Comparison of ENCODE assay signal across 11 mouse cellular contexts in the genomic region with DNA sequence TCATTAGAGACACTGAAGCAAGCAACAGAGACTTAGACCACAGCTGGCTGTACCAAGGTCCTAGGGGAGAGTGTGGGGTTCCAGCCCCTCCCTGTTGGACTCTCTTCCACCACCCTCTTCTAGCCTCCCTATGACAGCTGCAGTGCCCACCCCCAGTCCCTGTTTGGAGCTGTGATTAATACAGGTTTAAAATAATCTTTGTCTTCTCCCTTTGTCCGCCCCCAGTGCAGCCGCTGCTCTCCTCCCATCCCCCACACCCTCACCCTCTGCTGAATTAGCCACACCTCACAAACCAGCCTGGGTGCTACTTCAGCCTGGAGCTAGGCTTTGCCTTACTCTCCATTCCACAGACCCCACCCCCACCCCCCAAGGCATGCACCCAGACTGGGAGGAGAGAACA.
DNase-seq lines count a peak whose midpoint lies in the region; ATAC-seq and TF ChIP-seq lines count a peak whose summit lies in the region.
"Had no signal": no experiment of that assay in that cellular context is flagged by ENCODE, and none has a peak within 500 bp of the region (broad histone marks: within the 10 kb centered on the region; RNA-seq: fewer than 3 reads in every experiment).

No protein-coding gene starts in this region.

- peak overlapping the region; percentile 85 for H3K27ac ChIP-seq in layer of hippocampus, adult 2 months
- peak overlapping the region; percentile 67 for H3K27ac ChIP-seq in forebrain, embryonic 10.5 days
- H3K27ac ChIP-seq in hindbrain, embryonic 15.5 days (replicated peaks) = no peak overlapping the region
- H3K27ac ChIP-seq in olfactory bulb, adult 2 months (ENCODE audit: insufficient read depth, low read depth, low read length) = peak overlapping the region; percentile 68
- no peak overlapping the region for H3K27ac ChIP-seq in gastrocnemius, adult 2 months
- H3K27ac ChIP-seq: liver, embryonic 13.5 days had no signal

- no peak overlapping the region for H3K4me2 ChIP-seq in hindbrain, embryonic 15.5 days
- H3K4me2 ChIP-seq: liver, embryonic 13.5 days had no signal

- no peak for TF ChIP-seq CTCF in layer of hippocampus, adult 2 months (conservative IDR thresholded peaks at IDR 0.05)
- no peak for TF ChIP-seq CTCF in olfactory bulb, adult 2 months (IDR thresholded peaks at IDR 0.05; ENCODE audit: insufficient read depth, low read depth, low read length)
- TF ChIP-seq CTCF in gastrocnemius, adult 2 months (IDR thresholded peaks at IDR 0.05) = no peak

- no peak for TF ChIP-seq POLR2A in olfactory bulb, adult 2 months (IDR thresholded peaks at IDR 0.05; ENCODE audit: insufficient read depth, low read depth, low read length)

- peak; percentile 62 to 68 for DNase-seq in layer of hippocampus, adult 2 months (ENCODE audit: low spot score in 2 of 2)
- no peak for DNase-seq in layer of hippocampus, adult 9-10 months (ENCODE audit: low spot score)
- no peak for DNase-seq in forebrain, embryonic 10.5 days (ENCODE audit: extremely low spot score, low spot score)
- no peak for DNase-seq in cerebellum, adult 11 months
- DNase-seq in gastrocnemius, adult 2 months = no peak
- DNase-seq: cerebellum, adult 11-12 months; liver, embryonic 13.5 days; thymus, adult 18-20 months had no signal

- H3K9me3 ChIP-seq in forebrain, embryonic 10.5 days = no peaks in the 10 kb centered on the region
- no peaks in the 10 kb centered on the region for H3K9me3 ChIP-seq in hindbrain, embryonic 15.5 days
- H3K9me3 ChIP-seq: liver, embryonic 13.5 days had no signal

- H3K36me3 ChIP-seq in forebrain, embryonic 10.5 days (replicated peaks) = no peaks in the 10 kb centered on the region
- H3K36me3 ChIP-seq in hindbrain, embryonic 15.5 days = no peaks in the 10 kb centered on the region
- H3K36me3 ChIP-seq: liver, embryonic 13.5 days had no signal

- H3K9ac ChIP-seq in hindbrain, embryonic 15.5 days = no peak overlapping the region
- H3K9ac ChIP-seq: liver, embryonic 13.5 days had no signal

- intact Hi-C loops in gastrocnemius, adult 2 months (cut with DNase I) = no loop called here

- no peaks in the 10 kb centered on the region for H3K27me3 ChIP-seq in forebrain, embryonic 10.5 days (ENCODE audit: poor library complexity, severe bottlenecking)
- H3K27me3 ChIP-seq in hindbrain, embryonic 15.5 days = no peaks in the 10 kb centered on the region
- H3K27me3 ChIP-seq: liver, embryonic 13.5 days had no signal

- peak; percentile 51; the same call in 1 of the 2 replicates for ATAC-seq in hindbrain, embryonic 15.5 days (ENCODE audit: low FRiP score, low read depth)
- ATAC-seq: intestine, postnatal 0 days had no signal

- H3K4me1 ChIP-seq in forebrain, embryonic 10.5 days = peaks cover 27% of the 10 kb centered on the region
- H3K4me1 ChIP-seq in hindbrain, embryonic 15.5 days (replicated peaks) = peaks cover 23% of the 10 kb centered on the region
- peaks cover 21% of the 10 kb centered on the region for H3K4me1 ChIP-seq in olfactory bulb, adult 2 months (ENCODE audit: control insufficient read depth, insufficient read depth, low read length)
- H3K4me1 ChIP-seq: liver, embryonic 13.5 days had no signal

- no peak overlapping the region for H3K4me3 ChIP-seq in layer of hippocampus, adult 2 months
- no peak overlapping the region for H3K4me3 ChIP-seq in forebrain, embryonic 10.5 days
- H3K4me3 ChIP-seq in hindbrain, embryonic 15.5 days = no peak overlapping the region
- H3K4me3 ChIP-seq in olfactory bulb, adult 2 months (ENCODE audit: insufficient read depth, low read depth, low read length) = no peak overlapping the region
- no peak overlapping the region for H3K4me3 ChIP-seq in gastrocnemius, adult 2 months
- H3K4me3 ChIP-seq: liver, embryonic 13.5 days had no signal

- WGBS in forebrain, embryonic 10.5 days = 29% methylated on average over 2 of the region's 2 CpGs
- WGBS in hindbrain, embryonic 15.5 days = 30% methylated on average over 2 of the region's 2 CpGs
- 20% methylated on average over 2 of the region's 2 CpGs for WGBS in olfactory bulb, adult 2 months

Comparison
In these comparisons a context has a peak if more than half of its experiments do, and no peak if none do; other contexts are left out.
1. DNase-seq: peak in layer of hippocampus, adult 2 months (2 of 2); none in layer of hippocampus, adult 9-10 months (single experiment), forebrain, embryonic 10.5 days (single experiment), cerebellum, adult 11 months (single experiment) and gastrocnemius, adult 2 months (single experiment).
2. H3K27ac ChIP-seq: peak in layer of hippocampus, adult 2 months (single experiment), forebrain, embryonic 10.5 days (single experiment) and olfactory bulb, adult 2 months (single experiment); none in hindbrain, embryonic 15.5 days (single experiment) and gastrocnemius, adult 2 months (single experiment).